Mouse (Mus musculus) embryonic stem cell, embryonic (primary cell): Measurements from ENCODE around the gene Tbx21.

Source experiments
- CTCF ChIA-PET, 4 experiments: fragments of 300-600 bp in 2 of 4; fragments of 350-600 bp in 2 of 4; sonication (Branson Sonifier 250); formaldehyde crosslinking; loops; one replicate each; lab custom pipeline; 2022; ENCODE audit warnings: inconsistent platforms in 2 of 4; lab: Charles Lee
- POLR2A ChIA-PET, 4 experiments: fragments of 300-600 bp in 2 of 4; fragments of 350-600 bp in 2 of 4; sonication (Branson Sonifier 250); formaldehyde crosslinking; loops; one replicate each; lab custom pipeline; 2022; ENCODE audit warnings: antibody characterized with exemption in 4 of 4, inconsistent platforms in 1 of 4; lab: Charles Lee

Tbx21 gene

DNA sequence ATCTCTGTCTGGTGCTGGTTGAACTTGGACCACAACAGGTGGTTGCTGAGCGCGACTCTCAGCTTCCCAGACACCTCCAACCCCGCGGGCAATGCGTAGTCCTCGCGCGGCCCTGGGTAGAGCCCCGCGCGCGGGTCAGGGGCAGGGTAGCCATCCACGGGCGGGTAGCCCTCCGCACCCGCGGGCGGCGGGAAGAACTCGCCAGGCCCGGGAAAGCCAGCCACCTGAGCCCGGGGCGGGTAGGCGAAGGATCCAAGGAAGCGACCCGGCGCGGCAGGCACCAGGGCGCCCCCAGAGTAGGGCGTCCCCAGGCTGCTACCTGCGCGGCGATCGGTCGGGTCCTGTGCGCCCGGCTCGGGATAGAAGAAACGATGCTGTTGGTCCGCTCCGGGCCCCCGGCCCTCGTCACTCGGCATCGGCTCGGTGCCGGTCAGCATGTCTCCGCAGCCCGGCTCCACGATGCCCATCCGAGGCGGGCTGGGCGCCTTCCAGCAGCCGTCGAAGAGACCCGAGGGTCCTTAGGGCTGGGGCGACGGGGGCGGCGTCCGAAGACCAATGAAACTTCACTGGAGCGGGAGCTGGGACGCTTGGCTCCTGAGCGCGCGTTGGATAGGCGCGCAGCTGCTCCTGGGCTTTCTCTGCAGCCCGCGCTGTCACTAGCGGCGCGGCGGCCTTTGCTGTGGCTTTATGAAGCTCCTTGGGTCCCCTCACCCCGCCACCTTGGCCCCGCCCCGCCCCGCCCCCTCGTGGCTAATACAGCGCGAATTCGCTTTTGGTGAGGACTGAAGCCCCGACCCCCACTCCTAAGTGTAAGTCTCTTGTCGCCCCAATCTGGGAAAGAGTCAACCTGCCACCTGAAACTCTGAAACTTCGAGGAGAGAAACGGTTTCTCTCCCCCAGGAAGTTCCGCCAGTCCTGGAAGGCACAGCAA is at the start of gene Tbx21:
Gene Tbx21 (minus strand): TSS at position 661 of the 931 bp plus-strand sequence.
- POLR2A ChIA-PET, result interaction anchor here (0.6 to 5.5 kb wide), 61 partner anchors 8 to 1599 kb away, joined by 3 to 36 read pairs (median 4); partner anchors contain the start of genes Kpnb1 (in 1 of the 4), Scrn2 (in 1 of the 4) and Tbkbp1 (in 1 of the 4)
- CTCF ChIA-PET, result interaction anchor here (0.6 to 2.4 kb wide), 32 partner anchors 9 to 285 kb away, joined by 3 to 10 read pairs (median 4); partner anchors contain the start of genes Cdk5rap3 (in 1 of the 4) and Scrn2 (in 1 of the 4)

- ChIA-PET CTCF (interaction anchor here in 1 of 4 experiments (0.7 kb wide), 1 partner anchor 173 kb away, joined by 5 read pairs; no protein-coding TSS in a partner anchor), POLR2A (interaction anchor here in 3 of 4 experiments (0.6 to 11.0 kb wide), 11 partner anchors 8 to 263 kb away, joined by 3 to 183 read pairs (median 4); partner anchors contain the start of gene Kpnb1 (in 1 of the 3))
These were observed 45.2 kb upstream of the Tbx21 start for GRCm38 (mm10) chr11:97160341-97160740.

- ChIA-PET POLR2A (interaction anchor here in 2 of 4 experiments (0.6 to 11.0 kb wide), 11 partner anchors 8 to 72 kb away, joined by 3 to 183 read pairs (median 5); partner anchors contain the start of gene Kpnb1 (in 2 of the 2)), CTCF (interaction anchor here in 1 of 4 experiments (2.1 kb wide), 1 partner anchor 10 kb away, joined by 9 read pairs; no protein-coding TSS in a partner anchor)
These were observed 41.9 kb upstream of the Tbx21 start for GRCm38 (mm10) chr11:97156999-97157398.

- ChIA-PET CTCF (interaction anchor here in 3 of 4 experiments (0.5 to 1.8 kb wide), 13 partner anchors 11 to 236 kb away, joined by 3 to 7 read pairs (median 4); partner anchors contain the start of genes Tbx21 (in 2 of the 3) and Pnpo (in 1 of the 3)), POLR2A (interaction anchor here (0.5 to 6.9 kb wide), 51 partner anchors 8 to 288 kb away, joined by 3 to 35 read pairs (median 4); partner anchors contain the start of genes Kpnb1 (in 1 of the 4), Mrpl10 (in 1 of the 4) and Tbx21 (in 1 of the 4))
These were observed 37.6 kb upstream of the Tbx21 start for GRCm38 (mm10) chr11:97152662-97153287.

DNA sequence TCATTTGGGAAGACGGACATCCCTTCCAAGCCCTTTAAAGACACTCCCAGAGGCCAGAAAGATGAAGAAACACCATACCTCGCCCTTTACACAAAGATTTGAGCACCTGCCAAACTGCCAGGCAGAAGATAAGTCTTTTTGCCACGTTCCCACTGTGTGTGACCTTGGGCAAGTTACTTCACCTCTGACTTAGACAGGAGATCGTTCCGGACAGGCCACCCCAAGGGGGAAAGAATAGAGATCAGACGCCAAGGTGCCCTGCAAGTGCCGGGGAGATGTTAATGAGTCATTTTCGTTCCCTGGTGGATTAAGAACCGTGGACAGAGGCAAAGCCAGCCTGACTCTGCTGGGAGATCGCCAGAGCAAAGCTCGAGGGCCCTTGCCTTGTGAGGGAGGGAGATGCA is 36.9 kb upstream of the Tbx21 start:
- CTCF ChIA-PET, result interaction anchor here (0.5 to 1.8 kb wide), 16 partner anchors 9 to 328 kb away, joined by 3 to 10 read pairs (median 4); partner anchors contain the start of genes Arhgap23 (in 1 of the 4), Kpnb1 (in 1 of the 4), Pnpo (in 1 of the 4) and Tbx21 (in 1 of the 4)

DNA sequence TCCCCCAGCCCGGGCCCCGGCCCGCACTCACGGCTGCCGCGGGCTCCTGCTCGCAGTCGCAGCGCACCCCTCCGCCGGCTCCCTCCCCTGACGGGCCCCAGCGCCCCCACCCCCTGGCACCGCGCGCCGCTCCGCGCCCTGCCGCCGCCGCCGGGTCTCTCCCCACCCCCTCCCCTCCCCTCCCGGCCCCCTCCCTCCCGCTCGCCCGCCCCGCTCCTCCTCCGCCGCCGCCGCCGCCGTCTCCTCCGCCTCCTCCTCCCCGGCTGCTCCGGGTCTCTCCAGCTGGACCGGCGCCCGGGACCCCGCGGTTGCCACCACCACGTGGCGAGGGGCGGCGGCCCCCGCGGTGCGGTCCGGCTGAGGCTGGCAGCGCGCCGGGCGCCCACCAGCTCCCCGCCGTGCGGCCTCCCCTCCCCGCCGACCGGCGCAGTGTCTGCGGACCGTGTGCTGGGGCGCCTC is 36.2 kb upstream of the Tbx21 start, which contains the start of gene Tbkbp1:
Gene Tbkbp1 (minus strand): TSS at position 153 of the 459 bp plus-strand sequence.
- CTCF ChIA-PET, result interaction anchor here in 3 of 4 experiments (0.6 to 1.5 kb wide), 7 partner anchors 36 to 886 kb away, joined by 3 to 10 read pairs (median 3); partner anchors contain the start of genes Arhgap23 (in 1 of the 3) and Kpnb1 (in 1 of the 3)
- POLR2A ChIA-PET, result interaction anchor here (0.6 to 6.9 kb wide), 26 partner anchors 9 to 258 kb away, joined by 3 to 35 read pairs (median 4); partner anchors contain the start of genes Kpnb1 (in 2 of the 4), Lrrc46 (in 1 of the 4) and Mrpl10 (in 1 of the 4)

More for the DNA sequence above, 36.9 kb upstream of the Tbx21 start:
- POLR2A ChIA-PET, result interaction anchor here (0.5 to 6.9 kb wide), 42 partner anchors 9 to 189 kb away, joined by 3 to 35 read pairs (median 4); partner anchors contain the start of genes Mrpl10 (in 2 of the 4), Kpnb1 (in 1 of the 4) and Lrrc46 (in 1 of the 4)

DNA sequence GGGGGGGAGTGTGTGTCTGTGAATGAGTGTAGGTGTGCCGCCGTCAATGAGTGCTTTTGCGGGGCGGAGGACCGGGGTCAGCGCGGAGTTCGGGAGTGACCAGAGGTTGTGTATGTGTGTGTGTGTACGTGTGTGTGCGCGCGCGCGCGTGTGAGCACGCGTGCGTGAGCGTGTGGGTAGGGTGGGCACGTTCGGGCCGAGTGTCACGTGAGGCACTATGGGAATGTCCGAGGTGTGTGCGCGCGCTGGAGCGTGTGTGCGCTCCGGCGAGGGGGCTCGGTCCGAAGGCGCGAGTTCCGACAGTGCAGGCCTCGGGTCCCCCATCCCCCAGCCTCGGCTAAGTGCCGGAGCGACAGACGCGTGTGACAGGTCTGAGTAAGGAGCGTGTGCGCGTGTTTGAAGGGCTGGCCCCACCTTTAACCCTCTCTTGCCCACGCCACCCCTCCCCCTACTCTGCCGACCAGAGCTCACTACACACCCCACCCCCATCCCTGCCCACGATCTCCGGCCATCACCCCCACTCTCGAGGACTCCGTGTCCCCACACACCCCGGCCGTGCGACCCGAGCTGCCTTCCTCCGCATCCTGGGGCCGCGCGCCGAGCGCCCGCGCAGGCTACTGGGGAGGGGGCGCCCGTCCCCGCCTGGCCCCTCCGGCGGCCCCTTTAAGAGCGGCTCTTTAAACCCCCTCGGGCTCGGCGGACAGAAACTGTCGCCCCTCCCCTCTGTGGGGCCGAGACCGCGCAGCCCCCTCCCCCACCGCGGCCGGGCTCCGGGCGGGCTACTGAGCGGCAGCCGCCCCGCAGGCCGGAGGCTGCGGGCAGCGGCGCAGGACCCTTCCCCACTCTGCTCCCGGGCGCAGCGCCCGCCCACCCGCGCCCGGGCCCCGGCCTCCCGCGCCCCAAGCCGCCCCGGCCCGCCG is 35.5 kb upstream of the Tbx21 start:
- ChIA-PET CTCF (interaction anchor here (0.6 to 1.5 kb wide), 4 partner anchors 37 to 1505 kb away, joined by 3 to 5 read pairs (median 4); partner anchors contain the start of gene Kpnb1 (in 1 of the 4)), POLR2A (interaction anchor here in 3 of 4 experiments (0.6 to 6.9 kb wide), 20 partner anchors 9 to 257 kb away, joined by 3 to 35 read pairs (median 4); partner anchors contain the start of gene Kpnb1 (in 2 of the 3))

DNA sequence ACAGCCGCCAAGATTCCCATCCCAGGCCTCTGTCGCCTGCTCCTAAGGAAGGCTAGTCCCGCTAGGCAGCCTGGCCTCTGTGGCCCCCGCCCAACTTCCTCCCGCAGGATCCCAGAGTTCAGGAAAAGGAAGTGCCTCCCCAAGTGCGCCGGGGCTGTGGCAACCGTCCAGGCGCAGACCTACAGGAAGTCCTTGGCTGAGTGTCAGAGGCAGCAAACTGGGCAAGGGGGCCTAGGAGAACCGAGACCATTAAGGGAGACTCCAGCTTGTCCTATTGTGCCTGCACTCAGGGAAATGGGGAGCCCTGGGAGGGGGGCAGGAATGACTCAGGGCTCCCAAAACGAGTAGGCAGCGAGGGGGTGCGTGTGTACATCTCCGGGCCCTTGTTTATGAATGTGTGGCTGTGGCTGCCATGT is 34.9 kb upstream of the Tbx21 start:
- CTCF ChIA-PET, result interaction anchor here in 1 of 4 experiments (0.7 kb wide), 1 partner anchor 1505 kb away, joined by 4 read pairs; no protein-coding TSS in a partner anchor
- POLR2A ChIA-PET, result interaction anchor here in 3 of 4 experiments (0.6 to 6.9 kb wide), 10 partner anchors 8 to 127 kb away, joined by 3 to 35 read pairs (median 4); partner anchors contain the start of gene Kpnb1 (in 1 of the 3)

- ChIA-PET POLR2A (interaction anchor here in 3 of 4 experiments (1.0 to 8.6 kb wide), 13 partner anchors 9 to 447 kb away, joined by 3 to 65 read pairs (median 4); no protein-coding TSS in a partner anchor), CTCF (interaction anchor here in 2 of 4 experiments (0.6 to 1.5 kb wide), 6 partner anchors 8 to 46 kb away, joined by 3 to 5 read pairs (median 4); partner anchors contain the start of gene Tbx21 (in 1 of the 2))
These were observed 33.9 kb upstream of the Tbx21 start for GRCm38 (mm10) chr11:97149026-97149425.

GRCm38 (mm10) chr11:97148591-97148990 is 33.5 kb upstream of the Tbx21 start:
- ChIA-PET POLR2A (interaction anchor here in 3 of 4 experiments (1.0 to 8.6 kb wide), 16 partner anchors 8 to 447 kb away, joined by 3 to 65 read pairs (median 4); partner anchors contain the start of gene Cdk5rap3 (in 1 of the 3)), CTCF (interaction anchor here in 3 of 4 experiments (0.6 to 1.7 kb wide), 9 partner anchors 15 to 817 kb away, joined by 3 to 5 read pairs (median 4); partner anchors contain the start of gene Tbx21 (in 1 of the 3))

- ChIA-PET POLR2A (interaction anchor here in 3 of 4 experiments (0.5 to 8.6 kb wide), 24 partner anchors 9 to 364 kb away, joined by 3 to 65 read pairs (median 4); partner anchors contain the start of genes Tbx21 (in 3 of the 3) and Cdk5rap3 (in 1 of the 3)), CTCF (interaction anchor here (0.5 to 3.0 kb wide), 72 partner anchors 9 to 886 kb away, joined by 3 to 14 read pairs (median 4); partner anchors contain the start of genes Cdk5rap3 (in 2 of the 4), Tbx21 (in 2 of the 4), Kpnb1 (in 1 of the 4) and Mrpl45 (in 1 of the 4))
These were observed 32.2 kb upstream of the Tbx21 start for GRCm38 (mm10) chr11:97147333-97147732.

DNA sequence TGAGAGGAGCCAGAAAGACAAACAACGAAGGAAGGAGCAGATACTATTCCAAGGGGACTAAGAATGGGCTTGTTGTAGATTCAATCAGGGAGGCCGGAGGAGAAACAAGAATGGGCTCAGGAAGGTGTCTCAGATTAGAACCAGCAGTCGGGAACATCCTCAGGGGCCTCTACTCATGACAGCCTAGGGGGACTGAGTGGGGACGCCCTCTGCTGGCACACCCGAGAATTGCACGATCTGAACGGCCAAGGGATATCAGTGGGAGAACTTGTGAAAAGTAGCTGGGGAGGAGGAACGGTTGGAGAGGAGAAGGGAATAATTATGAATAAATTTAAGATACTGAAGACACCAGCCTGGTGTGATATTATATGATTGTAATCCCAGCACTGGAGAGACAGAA is 31.6 kb upstream of the Tbx21 start:
- POLR2A ChIA-PET, result interaction anchor here in 3 of 4 experiments (0.5 to 8.6 kb wide), 22 partner anchors 8 to 364 kb away, joined by 3 to 65 read pairs (median 4); partner anchors contain the start of gene Tbx21 (in 3 of the 3)
- CTCF ChIA-PET, result interaction anchor here (0.5 to 3.0 kb wide), 75 partner anchors 9 to 885 kb away, joined by 3 to 14 read pairs (median 4); partner anchors contain the start of genes Cdk5rap3 (in 2 of the 4), Tbx21 (in 2 of the 4), Kpnb1 (in 1 of the 4) and Mrpl45 (in 1 of the 4)

- CTCF ChIA-PET, result interaction anchor here (0.6 to 3.0 kb wide), 23 partner anchors 8 to 344 kb away, joined by 3 to 14 read pairs (median 4); partner anchors contain the start of gene Scrn2 (in 1 of the 4)
- POLR2A ChIA-PET, result interaction anchor here in 2 of 4 experiments (0.8 to 8.6 kb wide), 15 partner anchors 18 to 79 kb away, joined by 3 to 65 read pairs (median 5); partner anchors contain the start of gene Tbx21 (in 1 of the 2)
These were observed 30.8 kb upstream of the Tbx21 start for GRCm38 (mm10) chr11:97145951-97146350.

DNA sequence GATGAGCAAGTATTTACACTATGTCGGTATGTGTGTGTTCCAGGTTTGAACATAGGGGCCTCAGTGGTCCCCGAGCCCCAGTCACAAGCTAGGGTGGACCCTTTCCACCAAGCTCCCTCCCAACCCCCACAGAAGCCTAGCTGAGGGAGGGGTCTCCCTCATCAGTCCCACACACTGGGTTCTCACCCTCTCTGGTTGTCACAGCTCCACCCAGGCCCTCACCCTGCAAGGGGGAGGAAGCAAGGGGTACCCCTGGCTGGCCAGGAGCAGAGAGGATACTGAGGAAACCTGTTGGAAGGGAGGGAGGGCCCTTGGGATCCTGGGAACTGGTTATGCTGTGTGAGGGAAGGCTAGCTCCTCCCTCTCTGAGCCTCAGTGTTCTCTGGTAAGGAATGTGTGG is 30.2 kb upstream of the Tbx21 start:
- ChIA-PET POLR2A (interaction anchor here in 2 of 4 experiments (0.5 to 8.6 kb wide), 16 partner anchors 13 to 165 kb away, joined by 3 to 65 read pairs (median 4); partner anchors contain the start of genes Lrrc46 (in 1 of the 2), Mrpl10 (in 1 of the 2) and Tbx21 (in 1 of the 2)), CTCF (interaction anchor here in 3 of 4 experiments (0.5 to 3.0 kb wide), 8 partner anchors 15 to 119 kb away, joined by 3 to 14 read pairs (median 3); no protein-coding TSS in a partner anchor)
